Mouse (Mus musculus) CH12F3 (cell line): Measurements from ENCODE around the gene Trp53.

ENCODE experiments used
- in situ Hi-C: fragments of 300-500 bp; cut with MboI; formaldehyde crosslinking; loops from 2 replicates; pipeline ENCODE4 v1.14.3; 2020; ENCODE audit warnings: low sequenced_read_pairs

Trp53 gene

DNA sequence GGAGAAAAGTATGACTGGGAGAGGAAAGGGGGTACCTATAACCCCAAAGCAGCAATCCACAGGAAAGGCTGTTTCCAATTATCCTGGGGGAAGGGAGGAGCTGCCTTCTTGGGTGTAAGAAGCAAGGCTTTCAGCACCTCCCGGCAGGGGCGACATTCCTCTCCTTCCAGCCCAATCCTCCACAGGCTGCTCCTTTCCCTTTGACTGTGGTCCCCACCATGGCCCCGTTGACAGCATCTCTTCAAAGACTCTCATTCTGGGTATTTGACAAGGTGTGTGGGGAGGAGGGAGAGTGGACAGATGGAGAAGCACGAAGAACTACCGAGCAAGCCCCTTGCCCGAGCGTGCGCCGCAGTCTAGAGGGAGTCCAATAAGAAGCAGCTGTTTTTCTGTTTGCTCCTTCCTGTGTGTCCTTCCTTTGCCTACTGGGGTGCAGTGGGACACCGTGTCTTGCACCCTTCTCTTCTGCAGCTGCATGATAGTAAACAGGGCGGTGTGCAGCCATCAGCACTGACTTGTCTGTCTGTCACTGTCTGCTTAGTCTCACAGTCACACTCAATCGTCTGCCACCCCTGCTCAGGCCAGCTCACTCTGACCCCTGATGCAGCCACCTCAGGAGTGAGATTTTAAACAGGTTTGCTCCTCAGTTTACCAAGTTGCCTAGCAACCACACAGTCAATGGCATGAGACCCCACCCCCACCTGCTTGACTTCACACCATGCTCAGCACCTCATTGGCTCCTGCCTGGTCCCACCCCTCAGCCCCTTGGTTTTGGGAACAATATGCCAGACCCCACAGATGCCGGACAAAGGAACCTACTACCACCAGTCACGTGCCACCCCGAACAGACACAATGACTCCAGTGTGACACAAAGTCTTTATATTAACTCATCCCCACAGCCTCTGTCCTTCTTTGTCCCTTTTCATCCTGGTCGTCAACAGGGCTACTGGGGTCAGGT is 19.0 kb upstream of the Trp53 start:
- in situ Hi-C loops = no loop called here

DNA sequence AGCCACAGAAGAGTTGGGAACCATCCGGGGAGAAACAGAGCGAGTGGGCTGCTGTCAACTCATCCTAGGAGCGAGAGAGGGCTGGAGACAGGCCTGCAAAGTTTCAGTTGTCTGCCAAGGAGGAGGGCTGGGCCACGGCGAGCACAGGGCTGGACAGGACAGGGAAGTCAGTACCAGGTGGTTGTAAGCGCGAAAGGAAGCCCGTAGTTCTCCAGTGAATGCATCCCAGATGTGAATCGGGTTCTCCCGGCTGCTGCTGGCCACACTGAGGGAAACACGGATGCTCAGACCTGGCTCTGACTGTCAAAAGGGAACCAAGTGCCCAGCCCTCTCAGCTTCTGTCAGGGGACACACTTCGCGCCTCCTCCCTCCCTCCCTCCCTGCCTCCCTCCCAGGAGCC is 16.8 kb upstream of the Trp53 start:
- in situ Hi-C loops = no loop called here

DNA sequence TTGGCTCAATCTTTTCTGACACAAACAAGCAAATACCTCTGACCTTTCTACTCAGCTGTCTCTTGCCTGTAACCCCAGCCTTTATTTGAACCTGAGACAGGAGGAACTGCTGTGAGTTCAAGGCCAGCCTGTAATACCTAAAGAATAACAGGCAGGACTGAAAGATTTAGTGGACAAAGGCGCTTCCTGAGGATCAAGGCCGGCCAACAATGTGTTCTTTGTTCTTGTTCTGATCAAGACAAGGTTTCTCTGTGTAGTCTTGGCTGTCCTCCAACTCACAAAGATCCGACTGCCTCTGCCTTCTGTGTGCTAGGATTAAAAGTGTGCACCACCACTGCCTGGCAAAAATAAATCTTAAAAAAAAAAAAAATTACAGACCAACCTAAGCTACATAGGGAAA is 15.8 kb upstream of the Trp53 start:
- in situ Hi-C loops = no loop called here

DNA sequence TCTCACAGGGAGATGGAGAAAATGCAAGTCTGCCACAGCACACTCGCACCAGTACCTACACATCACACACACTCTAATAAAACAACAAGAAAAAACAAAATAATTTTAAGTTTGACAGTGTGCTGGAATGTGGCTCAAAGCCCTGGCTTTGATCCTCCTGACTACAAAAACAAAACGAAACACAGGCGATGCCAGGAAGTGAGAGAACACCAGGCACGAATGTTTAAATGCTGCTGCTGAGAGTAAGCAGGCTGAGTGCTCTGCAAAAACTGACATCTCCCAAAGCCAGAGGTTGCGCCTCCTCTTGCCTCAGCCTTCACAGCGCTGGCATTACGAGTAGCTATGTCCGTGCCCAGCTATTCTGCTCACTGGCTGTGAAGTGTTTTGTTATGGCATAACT is 15.0 kb upstream of the Trp53 start:
- in situ Hi-C loops = no loop called here

DNA sequence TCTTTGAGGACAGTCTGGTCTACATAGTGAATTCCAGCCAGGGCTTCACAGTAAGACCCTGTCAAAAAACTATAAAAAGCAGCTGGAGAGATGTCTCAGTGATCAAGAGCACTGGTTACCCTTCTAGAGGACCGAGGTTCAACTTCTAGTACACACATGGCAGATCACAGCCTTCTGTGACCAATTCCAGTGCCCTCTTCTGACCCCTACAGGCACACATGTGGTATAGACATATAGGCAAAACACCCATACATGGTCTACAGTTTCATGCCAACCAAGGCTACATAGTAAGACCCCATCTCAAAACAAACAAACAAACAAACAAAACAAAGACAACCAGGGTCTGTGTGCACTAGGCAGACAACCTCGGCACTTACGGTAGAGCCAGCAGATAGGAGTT is 4.9 kb upstream of the Trp53 start:
- in situ Hi-C loops = no loop called here

DNA sequence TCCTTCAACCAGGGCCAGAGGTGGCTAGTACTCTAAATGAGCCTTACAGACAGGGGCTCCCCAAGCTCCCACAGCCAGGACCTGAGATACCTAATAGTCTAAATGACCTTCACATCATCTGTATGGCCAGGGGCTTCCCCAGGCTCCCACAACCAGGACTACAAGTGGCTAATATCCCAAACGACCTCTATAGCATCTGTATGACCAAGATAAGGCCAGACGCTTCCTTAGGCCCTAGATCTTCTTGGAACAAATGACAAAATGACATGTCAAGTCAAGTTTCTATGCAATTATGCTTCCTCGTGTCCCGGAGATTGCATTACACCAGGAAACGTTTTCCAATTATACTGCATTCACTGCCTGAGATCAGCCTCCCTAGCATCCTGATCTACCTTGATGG is 3.9 kb upstream of the Trp53 start:
- in situ Hi-C loops = no loop called here

DNA sequence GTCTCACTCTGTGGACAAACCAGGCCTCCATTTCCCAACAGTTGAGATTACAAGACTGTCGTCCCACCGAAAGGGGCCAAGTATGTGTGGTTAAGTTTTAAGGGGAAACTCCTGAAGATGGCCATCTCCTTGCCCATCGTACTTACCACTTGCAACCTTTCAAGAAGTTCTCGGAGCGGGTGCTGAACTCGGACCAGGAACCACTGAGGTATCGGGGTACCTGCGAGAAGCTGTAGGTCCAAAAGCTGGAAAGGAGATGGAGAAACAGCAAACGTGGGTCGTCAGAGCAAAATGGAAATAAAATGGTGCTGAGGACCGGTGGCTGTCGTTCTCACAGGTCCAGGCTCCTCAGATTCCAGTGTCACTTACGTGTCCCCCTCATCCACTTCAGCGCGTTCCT is 1.9 kb upstream of the Trp53 start:
- in situ Hi-C loops = no loop called here

DNA sequence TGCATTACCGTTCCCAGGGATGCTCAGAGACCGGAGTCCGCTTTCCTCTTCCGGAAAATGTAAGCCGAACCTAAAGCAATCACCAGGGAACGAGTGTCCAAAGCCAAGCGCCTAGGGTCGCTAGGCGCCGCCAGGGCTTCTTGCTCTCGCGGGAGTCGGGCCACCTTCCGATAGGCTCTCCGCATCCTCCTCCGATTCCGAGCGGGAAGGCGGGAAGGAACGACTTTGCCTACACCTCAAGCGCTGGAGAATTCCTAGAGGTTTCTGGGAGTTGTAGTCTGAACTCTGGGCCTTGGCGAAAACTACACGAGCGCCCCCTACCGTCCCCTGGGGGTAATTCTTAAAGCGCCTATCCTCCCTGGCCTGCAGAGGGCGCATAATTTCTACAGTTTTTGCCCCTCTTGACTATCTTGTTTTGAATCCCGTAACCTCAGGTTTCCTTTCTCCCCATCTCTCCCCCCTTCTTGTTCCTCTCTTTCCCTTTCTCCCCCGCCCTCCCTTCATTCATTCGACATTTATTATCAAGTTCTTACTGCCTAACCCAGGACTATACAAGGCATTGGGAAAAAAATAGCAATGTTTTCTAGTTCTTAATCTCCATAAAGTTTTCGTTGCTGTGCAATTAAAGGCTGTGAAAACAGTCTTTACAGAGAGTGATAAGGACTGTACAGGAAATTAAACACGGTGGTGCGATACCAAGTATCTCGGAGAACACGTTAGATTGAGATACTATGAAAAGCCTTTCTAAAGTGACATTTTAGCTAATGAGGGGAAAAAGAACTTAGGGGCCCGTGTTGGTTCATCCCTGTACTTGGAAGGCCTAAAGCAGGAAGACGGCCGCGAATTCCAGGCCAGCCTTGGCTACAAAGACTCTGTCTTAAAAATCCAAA is 786 bp upstream of the Trp53 start:
- in situ Hi-C loops = no loop called here

DNA sequence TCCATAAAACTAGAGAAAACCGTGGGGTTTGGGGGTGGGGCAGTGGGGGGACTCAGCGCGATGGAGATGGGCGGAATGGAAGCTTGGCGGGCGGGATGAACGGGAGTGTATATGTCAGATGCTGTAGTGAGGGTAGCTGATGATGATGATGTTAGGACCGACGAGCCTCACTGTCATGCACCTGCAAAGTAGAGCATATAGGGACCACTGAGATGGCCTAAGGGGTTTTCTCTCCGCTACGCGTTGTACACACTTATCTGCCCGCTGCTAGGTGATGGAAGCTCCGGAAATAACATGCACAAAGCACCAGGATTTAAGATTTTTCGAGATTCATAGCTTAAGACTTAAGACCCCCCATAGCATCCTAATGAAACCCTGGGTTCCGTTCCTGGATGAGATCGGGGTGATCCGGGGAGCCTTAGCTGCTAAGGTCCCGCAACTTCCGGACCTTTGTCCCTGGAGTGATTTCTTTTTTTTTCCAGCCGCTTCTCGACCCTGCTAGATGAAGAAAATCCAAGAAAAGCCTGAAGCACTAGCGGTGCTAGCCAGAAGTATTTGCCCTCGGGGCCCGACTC is 500 bp downstream of the Trp53 start:
- in situ Hi-C loops = no loop called here

DNA sequence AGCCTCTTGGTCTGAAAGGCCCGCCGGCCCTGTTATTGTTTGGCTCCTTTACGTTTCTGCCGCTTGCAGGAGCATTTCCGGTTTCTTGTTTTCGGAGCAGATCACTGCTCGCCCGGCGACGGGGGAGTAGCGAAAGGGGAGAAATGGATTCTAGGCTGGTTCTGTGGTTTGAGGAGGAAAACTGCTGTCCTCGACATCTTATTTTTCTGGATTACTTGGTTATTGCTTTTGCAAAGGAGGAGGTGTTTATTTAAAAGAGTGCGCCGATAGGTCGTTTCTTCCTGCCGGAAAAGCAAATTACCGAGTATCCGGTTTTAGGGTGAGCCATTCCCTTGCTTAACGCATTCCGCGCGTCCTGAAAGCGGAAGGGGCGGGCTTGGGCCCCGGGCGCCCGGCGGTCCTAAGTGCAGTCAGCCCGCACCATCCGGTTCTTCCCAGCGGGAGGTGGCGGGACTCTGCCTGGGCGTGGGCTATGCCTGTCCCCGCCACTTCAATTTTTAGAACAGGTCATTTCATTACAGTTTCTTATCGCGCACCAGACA is 1.1 kb downstream of the Trp53 start:
- in situ Hi-C loops = no loop called here

DNA sequence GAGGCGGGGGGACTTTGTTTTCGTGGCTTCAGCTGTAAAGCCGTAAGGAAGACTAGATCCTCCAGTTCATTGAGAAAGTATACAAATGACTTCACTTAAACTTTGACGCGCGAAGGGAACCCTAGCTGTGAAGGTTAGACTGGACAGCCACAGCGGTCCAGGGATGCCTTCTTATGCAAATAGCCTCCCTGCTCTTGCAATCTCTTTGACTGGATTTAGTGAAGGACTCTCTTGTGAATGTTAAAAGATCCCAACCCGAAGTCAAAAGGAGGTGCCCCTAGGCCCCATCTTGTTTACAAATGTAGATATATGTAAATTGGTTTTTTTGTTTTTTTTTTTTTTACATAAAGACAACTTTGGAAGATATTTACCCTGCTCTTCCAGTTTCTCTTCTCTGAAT is 1.7 kb downstream of the Trp53 start:
- in situ Hi-C loops = no loop called here

DNA sequence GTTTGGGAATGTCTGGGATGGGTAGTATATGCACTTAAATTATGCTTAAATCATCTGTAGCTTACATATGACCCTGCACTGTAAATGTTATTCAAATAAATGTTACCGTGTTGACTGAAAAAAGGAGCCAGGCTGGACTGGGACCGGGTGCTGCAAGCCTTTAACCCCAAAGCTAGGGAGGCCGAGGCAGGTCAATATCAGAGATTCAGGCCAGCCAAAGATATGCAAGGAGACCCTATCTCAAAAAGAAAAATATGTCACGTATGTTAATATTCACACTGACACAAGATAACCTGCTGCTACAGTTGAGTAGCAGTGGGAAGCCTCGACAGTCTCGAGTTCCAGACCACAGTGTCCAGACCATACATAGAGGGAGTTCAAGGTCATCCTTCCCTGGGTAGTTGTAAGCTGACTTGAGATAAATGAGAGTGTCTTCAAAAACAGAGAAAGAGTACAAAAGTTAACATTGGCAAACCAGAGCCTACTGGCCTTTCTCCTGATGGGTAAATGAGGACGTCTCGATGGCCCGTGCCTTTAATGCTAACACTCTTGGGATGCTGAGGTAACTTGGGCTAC is 2.2 kb downstream of the Trp53 start:
- in situ Hi-C loops = no loop called here

DNA sequence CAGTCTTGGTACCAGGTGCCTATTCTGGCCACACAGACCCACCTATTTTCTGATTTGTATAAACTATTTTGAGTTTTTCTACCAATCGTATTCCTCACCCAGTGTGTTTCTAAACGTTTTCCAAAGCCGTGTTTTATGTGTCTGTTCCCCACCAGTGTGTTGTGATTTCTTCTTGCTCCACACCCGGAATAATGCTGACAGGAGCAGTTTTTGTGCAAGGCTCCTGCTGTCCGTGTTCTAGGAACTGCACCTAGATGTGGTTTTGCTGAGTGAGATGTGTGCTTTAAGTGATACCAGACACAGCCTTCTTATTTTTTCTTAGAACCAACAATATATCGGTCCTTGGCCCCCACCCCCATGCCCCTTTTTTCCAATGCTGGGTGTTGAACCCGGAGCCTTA is 3.8 kb downstream of the Trp53 start:
- in situ Hi-C loops = no loop called here

DNA sequence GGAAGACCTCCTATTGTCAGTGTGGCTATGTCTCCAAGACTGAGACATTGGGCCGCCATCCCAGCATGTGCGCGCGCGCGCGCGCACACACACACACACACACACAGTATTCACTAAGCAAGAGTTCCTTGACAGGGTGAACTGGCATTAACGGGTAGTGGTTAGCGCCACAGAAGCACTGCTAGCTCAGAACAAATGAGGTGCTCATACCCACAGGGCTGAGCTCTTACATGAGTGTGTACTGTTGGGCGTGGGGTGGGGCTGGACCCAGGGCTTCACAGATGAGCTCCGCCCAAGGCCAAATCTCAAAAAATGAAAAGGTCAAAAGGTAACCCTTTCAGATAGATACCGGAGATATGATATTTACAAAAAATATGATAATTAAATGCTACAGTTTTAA is 4.8 kb downstream of the Trp53 start:
- in situ Hi-C loops = no loop called here

DNA sequence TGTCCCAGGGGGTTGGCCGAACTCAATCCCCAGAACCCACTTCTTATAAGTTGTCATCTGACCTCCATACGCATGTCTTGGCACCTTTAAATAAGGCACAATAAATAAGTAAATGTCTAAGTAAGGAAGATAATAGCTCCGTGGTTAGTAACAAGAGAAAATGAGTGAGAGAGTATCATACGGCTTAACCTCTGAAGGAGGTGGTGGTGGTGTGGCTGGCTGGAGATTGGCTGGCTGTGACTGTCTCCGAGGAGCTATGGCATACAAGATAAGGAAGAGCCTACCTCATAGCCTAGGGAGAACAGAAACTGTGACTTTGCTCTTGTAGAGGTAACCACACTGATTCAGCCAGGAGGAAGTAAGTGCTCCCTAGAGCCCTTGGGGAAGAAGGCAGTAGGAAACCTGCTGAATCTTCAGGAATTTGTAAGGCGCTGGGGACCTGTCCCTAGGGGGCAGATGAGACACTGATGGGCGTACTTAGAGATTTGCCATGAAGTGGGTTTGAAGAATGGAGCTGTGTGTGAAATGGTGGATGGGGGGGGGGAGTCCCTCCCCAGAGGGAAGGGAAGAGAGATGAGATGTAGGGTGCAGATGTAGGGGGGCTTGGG is 5.7 kb downstream of the Trp53 start:
- in situ Hi-C loops = no loop called here

DNA sequence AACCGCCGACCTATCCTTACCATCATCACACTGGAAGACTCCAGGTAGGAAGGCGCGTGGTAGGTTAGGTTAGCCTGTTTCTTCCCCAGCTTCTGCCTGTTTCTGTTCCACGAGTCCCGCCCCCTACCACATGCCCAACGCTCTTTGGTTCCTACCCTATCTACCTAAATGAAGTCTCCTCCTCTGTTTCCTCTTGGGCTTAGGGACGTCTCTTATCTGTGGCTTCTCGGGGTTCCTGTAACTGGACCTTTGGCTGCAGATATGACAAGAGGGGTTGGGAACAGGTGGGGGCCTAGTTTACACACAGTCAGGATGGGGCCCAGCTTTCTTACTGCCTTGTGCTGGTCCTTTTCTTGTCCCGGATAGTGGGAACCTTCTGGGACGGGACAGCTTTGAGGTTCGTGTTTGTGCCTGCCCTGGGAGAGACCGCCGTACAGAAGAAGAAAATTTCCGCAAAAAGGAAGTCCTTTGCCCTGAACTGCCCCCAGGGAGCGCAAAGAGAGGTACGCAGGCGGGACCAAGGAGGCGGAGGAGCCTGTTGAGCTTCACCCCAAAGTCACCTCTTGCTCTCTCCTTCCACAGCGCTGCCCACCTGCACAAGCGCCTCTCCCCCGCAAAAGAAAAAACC is 9.2 kb downstream of the Trp53 start:
- in situ Hi-C loops = no loop called here

DNA sequence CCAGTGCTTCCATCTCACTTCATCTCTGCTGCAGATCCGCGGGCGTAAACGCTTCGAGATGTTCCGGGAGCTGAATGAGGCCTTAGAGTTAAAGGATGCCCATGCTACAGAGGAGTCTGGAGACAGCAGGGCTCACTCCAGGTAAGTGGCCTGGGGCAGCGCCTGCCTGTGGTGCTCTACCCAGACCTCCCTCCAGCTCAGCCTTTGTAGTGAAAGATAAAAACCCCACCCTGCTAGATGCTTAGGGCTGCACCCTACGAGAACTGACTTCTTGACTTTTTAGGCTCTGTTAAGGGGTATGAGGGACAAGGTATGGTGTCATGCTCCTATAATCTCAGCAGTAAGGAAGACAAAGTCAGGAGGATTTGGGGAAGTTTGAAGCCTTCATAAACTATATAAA is 10.5 kb downstream of the Trp53 start:
- in situ Hi-C loops = no loop called here

DNA sequence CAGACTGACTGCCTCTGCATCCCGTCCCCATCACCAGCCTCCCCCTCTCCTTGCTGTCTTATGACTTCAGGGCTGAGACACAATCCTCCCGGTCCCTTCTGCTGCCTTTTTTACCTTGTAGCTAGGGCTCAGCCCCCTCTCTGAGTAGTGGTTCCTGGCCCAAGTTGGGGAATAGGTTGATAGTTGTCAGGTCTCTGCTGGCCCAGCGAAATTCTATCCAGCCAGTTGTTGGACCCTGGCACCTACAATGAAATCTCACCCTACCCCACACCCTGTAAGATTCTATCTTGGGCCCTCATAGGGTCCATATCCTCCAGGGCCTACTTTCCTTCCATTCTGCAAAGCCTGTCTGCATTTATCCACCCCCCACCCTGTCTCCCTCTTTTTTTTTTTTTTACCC is 11.3 kb downstream of the Trp53 start:
- in situ Hi-C loops = no loop called here

DNA sequence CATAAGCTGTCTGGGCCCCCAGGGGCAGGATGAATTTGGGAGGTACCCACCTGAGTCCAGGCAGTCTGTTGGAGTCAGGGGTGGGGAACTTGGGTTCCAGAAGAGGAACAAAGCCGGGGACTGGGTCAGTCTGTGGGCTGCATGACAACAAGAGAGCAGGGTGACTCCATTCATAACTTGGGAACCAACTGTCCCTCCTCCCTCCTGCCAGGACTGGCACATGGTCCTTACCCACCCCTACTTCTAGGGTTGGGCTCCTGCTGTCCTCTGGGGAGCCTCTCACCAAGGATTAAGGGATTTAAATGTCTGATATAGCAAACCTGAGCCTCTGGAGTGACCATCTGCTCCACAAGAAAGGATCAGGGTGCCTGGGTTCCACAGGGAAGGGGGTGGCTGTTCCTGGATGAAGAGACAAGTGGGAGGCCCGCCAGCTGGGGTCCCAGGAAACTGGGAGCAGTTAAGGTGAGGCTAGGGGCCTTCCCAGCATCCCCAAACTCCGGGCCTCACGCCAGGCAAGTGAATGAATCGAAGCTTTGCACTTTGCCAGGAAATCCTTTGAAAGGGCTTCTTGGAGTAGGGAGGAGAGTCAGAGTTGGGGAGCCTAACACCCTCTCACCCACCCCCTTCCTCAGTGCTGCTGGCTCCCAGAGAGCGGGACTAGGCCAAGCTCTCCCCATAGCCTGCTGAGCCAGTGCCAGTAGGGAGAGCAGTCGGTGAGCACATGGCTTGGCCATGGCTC is 11.9 kb downstream of the Trp53 start:
- in situ Hi-C loops = no loop called here
